Mouse (Mus musculus) G1E (cell line): ENCODE measurements around the gene Olfr1410.

Experiments used
- CTCF ChIP-seq: IDR thresholded peaks from 2 replicates; pipeline ENCODE4 v1.5.1; 2012; ENCODE audit warnings: low read depth, low read length, inconsistent platforms, mixed read lengths
- POLR2AphosphoS5 ChIP-seq: IDR thresholded peaks from 2 replicates; pipeline ENCODE4 v1.6.1; 2012; ENCODE audit warnings: low read depth, low read length, inconsistent platforms; ENCODE audit not compliant: insufficient replicate concordance
- TAL1 ChIP-seq: conservative IDR thresholded peaks from 2 replicates; pipeline ENCODE4 v1.6.1; 2012; ENCODE audit warnings: low read depth, low read length, inconsistent platforms, mixed read lengths

DNA sequence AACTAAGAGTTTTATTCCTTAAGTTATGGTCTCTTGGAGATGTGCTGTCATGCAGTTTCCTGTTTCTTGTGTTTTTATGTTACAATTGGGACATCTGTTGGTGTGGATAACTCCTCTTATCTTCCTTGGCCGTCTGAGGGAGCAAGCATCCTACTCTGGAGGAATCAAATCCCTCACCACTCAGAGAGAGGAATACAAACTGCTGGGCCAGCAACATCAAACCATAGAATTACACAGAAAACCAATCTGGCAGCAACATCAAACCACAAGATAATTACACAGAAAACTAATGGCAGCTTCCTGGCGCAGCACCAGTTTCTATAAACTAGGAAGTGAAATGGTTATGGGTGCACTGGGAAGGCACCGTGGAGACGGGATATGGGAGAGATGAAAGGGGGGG, 22.6 kb downstream of the Olfr1410 start:
- TF ChIP-seq CTCF: no peak
- no peak for TF ChIP-seq TAL1
- TF ChIP-seq POLR2AphosphoS5: no peak
